Mouse (Mus musculus) kidney, adult 2 months (tissue): ENCODE results near the gene 4930558C23Rik.
"Not testable (repeated sequence)": the region's sequence is repeated elsewhere in the genome, so short reads cannot be mapped to it uniquely, and the experiment has no call there.

Experiments used
- CTCF ChIP-seq: fragments of 200-500 bp; conservative IDR thresholded peaks from 2 replicates; pipeline ENCODE4 v1.5.1; 2011; ENCODE audit warnings: low read depth, mild to moderate bottlenecking, control low read depth, low read length, moderate library complexity, mixed read lengths; ENCODE audit not compliant: insufficient read depth, insufficient read length
- POLR2A ChIP-seq: fragments of 200-500 bp; IDR thresholded peaks from one replicate; pipeline ENCODE4 v1.6.1; 2011; ENCODE audit warnings: low read depth, low read length, control low read depth

GRCm38 (mm10) chr3:95356701-95357449, 45.8 kb downstream of the 4930558C23Rik start, which contains the start of gene Setdb1:
- not testable (repeated sequence) for TF ChIP-seq POLR2A, CTCF
